Mouse (Mus musculus) testis, adult 2 months (tissue): ENCODE measurements around the gene Inava.

Source experiments
- CTCF ChIP-seq: fragments of 200-500 bp; IDR thresholded peaks from 2 replicates; pipeline ENCODE4 v1.5.1; 2012; ENCODE audit warnings: low read depth, mild to moderate bottlenecking, inconsistent platforms, low read length, moderate library complexity; ENCODE audit not compliant: control insufficient read depth, insufficient read depth, insufficient replicate concordance
- POLR2A ChIP-seq: fragments of 200-500 bp; IDR thresholded peaks from 2 replicates; pipeline ENCODE4 v1.6.1; 2012; ENCODE audit warnings: low read depth, mild to moderate bottlenecking, inconsistent platforms, low read length, moderate library complexity; ENCODE audit not compliant: control insufficient read depth

DNA sequence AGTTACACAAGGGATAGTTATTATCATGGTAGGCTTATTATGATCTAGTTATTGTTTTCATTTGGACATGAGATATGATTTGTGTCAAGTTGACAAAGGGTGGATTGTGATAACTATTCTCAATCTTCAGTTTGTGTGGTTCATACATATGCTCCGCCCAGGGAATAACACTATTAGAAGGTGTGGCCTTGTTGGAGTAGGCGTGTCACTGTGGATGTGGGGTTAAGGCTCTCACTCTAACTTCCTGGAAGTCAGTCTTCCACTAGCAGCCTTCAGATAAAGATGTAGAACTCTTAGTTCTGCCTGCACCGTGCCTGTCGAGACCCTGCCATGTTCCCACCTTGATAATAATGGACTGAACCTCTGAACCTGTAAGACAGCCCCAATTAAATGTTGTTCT is 4.4 kb upstream of the Inava start:
- no peak for TF ChIP-seq CTCF
- TF ChIP-seq POLR2A: no peak
